Mouse (Mus musculus) left cerebral cortex, adult 18-20 months (tissue): Measurements from ENCODE around the gene Kcnj13. TPM values are rescaled to one million over a fixed set of nuclear protein-coding genes. Genes with fewer than 3 reads are reported as not detected.

Experiments used
- DNase-seq, 2 experiments: peaks; one replicate each; pipeline ENCODE4 v3.0.0; 2021 to 2022; ENCODE audit warnings: low spot score in 2 of 2, mixed read lengths in 1 of 2
- long read RNA-seq, 2 experiments: library from polyadenylated mRNA; stranded (forward); transcript quantifications; one replicate each; pipeline ENCODE4 v2.0.0; 2021
- total RNA-seq, 2 experiments: library from RNA; stranded (reverse); gene quantifications; 2 replicates each; pipeline ENCODE4 v1.2.3; 2021

Kcnj13 gene
- total RNA-seq, result 1 to 10 TPM; 3.1 to 4.5 TPM
- long read RNA-seq, experiment 1, transcript Kcnj13-201 (3 exons, 1,270 nt), result major isoform, 8 of 10 reads
- long read RNA-seq, experiment 1, partial matches to known transcripts, result 1 of 10 reads
- long read RNA-seq, experiment 1, other reads (novel, unspliced or antisense), result 1 of 10 reads
- long read RNA-seq, experiment 2, transcript Kcnj13-201 (3 exons, 1,270 nt), result major isoform, 6 of 9 reads
- long read RNA-seq, experiment 2, partial matches to known transcripts, result 2 of 9 reads
- long read RNA-seq, experiment 2, other reads (novel, unspliced or antisense), result 1 of 9 reads

DNA sequence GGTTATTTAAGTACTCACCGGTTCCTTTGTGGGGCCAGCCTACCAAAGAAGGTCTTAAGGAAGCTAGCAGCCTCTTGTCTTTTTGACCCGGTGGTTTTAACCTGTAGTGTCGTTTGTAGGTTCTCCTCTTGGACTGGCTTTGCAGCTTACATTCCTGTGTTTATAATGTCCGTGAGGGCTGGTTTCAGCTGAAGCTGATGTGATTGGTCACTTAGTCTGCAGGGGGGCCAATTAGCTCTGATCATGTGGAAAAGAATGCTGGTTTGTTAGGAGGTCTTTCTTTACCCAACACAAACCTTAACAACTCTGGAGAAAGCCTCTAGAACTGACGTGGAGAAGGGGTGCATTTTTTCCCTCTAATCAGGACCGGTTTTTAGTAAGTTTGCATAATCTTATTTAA lies at the start of gene Kcnj13:
Gene Kcnj13, minus strand, starts transcription at position 136 of the 400 bp plus-strand sequence.
- DNase-seq, result no peak

DNA sequence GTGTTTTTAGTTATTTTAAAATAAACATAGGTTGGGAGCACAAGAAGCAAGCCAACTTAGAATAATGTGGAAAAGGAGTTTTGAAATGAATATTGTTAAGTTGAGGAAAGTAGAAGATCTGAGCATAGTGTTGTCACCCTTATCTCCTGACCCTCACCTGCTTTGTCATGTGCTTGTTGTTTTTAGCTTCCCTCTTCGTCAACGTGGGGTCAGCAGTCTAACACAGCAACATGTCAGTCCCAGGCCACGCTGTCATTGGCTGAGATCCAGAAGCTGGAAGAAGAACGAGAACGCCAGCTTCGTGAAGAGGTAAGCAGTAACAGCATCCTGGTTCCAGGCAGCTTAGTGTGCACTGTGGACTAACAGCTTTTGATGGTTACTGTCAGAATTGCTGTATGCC lies 42.1 kb upstream of the Kcnj13 start:
- no peak for DNase-seq

DNA sequence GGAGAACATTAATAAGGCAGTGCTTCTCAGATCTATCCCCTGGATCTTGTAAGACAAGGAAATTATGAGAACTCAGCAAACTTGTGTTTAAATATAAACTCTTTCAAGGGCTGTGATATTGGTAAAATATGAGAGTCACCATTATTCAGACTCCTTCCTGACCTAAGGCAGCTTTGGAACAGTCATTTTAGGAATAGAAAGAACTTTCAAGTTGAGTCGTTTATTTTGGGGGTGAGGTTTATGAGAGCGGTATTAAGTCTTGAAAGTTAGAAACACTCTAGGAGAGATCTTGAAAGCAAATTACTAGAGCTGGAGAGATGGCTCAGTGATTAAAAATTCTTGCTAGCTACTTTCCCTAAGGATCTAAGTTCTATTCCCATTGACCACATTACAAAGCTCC lies 40.6 kb upstream of the Kcnj13 start:
- DNase-seq, result no peak

DNA sequence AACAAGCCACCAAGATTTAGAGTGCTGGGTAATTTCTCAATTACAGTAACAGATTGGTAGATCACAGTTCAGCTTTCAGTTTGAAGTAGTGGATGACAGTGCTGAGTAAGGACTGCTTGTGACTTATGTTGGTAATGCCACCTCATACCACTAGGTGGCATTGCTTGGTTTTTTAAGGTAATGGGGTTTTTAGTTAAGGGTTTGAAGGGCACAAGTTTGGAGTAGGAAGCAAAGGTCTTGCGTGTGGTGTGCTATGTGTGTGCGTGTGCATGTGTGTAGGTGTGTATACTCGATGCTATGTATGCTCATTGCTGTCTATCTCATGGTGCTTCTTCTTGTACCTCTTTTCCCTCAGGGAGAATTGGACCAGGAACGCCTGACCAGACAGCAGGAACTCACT lies 24.2 kb upstream of the Kcnj13 start:
- no peak for DNase-seq

DNA sequence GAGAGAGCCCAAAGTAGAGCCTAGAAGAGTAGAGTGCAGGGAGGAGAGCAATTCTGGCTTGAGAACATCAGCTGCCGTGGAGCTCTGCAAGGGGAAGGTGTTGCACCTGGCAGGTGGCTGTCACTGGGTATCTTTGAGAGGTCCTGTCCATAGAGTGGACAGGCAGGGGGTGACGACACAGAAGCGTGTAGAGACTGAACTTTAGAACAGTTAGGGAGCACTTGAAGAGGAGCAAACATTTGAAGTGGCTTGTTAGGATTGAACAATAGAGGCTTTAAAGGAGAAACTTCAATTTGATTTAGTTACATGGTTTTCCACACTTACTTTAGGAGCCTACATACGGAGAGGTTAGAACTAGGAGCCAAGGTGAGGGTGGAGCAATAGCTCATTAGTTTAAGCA lies 14.9 kb upstream of the Kcnj13 start:
- no peak for DNase-seq

DNA sequence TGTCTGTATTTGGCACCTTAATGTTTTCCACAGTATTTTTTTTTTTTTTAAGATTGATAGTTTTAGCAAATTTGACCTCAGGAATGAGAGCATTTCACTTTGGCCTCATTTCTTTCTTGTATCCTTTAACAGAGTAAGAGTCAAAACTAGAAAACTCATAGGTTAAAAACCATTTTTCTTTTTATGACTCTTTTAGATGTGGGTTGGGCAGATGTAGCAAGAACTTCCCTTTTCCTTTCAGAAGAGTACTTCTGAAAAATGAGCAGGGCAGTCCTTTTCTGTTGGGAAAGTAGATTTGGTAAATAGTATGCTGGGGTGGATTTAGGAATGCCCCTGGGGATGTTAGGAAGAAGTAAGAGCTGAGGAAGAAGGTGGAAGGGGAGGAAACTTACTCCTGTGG lies 11.5 kb upstream of the Kcnj13 start:
- DNase-seq, result no peak

DNA sequence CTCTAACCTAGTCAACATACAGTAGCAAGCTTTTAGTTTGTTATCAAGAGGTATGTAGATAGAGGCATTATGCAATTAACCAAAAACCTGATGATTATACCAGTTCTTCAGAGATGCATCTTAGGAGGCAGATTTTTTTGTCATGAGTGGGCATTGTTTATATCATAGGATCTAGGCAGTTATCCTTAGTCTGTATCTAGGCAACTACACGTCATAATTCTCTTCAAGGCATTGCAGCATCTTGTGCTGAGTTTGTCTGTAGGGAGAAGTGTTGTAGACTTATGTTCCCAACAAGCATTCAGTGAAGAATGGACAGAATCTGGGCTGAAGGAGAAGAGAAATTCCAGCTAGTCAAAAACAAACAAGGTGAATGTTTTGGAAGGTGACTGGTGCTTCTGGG lies 10.2 kb upstream of the Kcnj13 start:
- DNase-seq, result no peak

DNA sequence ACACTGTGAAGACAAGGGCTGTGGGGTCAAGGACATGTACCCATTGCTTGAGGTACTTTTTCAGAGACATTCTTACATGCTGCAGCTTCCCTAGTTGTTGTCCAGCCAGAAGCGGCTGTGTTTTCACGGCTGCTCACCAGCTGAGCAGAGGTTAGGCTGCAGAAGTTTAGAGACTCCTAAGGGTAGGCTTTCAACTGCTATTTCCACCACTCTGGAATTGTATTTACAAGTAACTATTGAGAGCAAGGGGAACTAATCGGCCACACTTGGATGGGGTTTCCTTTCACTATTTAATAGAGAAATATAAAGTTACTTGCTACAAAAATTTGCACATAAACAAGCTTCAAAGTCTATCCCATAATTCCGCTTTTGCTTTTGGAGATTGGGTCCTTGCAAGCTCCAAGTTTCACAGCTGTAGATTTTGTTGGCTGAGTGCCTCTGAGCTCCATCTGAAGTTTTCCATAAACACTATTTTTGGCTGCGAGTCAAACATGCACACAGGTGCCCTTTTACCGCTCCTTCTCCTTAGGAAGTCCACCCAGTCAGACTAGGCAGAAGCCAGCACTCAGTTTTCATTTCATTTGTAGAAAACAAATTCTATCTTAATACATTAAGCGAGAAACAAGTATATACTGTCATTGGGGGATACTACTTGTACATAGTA lies 2.5 kb upstream of the Kcnj13 start:
- DNase-seq, result no peak

DNA sequence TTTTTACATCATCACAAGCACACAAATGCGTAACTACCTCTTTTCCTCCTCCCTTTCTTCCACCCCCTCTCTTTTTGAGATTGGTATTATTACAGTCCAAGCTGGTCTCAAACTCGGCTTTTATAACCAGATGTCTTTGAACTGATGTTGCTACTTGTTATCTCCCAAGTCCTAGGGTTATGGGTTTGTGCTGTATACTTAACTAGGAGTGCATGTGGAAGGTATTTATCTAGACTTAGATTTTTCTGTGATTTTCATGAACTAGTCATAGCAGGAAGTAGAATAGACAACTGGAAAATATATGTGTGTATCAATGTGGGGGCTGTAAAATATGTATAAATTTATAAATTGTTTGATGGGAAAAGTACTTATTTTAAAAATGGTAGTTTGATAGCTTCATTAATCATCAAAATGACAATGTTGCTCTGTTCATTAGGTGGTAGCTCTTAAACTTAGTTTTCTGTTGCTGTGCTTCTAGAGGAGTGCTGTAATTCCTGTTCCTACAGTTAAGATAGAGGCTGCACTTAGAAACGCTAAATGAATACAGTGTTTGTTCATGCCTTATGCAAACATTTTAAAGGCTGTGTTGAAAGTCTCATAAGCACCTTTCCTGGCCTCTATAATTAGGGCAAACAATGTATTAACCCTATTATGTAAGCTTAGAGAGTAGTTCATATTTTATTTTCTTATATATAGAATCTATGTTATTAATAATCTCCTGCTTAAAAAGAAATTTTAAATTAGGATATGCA lies 909 bp downstream of the Kcnj13 start:
- DNase-seq, result no peak

DNA sequence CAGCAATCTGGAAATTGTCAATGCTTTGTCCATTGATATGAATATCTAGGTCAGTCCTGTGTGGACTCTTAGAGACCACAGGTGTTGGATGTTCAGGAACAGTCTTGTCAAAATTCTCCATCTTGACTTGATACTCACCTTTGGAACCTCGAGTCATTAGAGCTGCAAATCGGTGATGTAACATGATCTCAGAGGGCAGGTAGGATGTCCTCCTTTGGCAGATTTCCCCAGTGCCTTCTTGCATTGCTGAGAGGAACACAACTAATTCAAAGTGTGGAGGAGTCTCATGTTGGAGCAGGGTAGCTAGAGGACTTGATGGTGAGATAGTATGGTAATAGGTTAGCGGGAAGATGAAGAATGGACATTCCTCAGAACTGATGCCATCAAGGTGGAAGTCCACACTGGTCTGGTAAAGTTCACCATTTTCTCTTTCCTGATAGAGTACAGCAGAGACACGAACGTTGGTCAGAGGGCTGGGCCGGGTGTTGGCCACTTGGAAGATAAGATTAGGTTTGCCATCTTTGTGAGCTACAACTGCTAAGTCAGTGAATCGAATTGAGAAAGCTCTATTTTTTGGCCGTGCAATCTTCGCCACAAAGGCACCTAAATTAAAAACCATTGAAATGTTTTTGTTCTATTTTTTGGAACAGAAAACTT lies 8.0 kb downstream of the Kcnj13 start:
- no peak for DNase-seq

DNA sequence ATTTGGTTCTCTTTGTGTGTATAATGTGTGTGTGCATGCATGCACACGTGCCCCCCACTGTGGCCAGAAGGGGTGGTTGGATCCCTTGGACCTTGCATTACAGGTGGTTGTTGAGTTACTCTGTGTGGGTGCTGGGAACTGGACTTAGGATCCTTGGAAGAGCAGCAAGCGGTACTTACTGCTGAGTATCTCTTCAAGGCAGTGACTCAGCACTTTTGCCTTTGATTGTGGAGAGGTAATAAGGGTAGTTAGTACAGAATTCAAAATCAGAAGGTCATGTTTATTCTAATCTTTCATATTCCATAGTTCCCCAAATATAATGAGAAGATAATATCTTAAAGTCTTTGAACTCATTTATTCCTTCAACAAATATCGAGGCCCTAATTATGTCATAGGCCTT lies 13.4 kb downstream of the Kcnj13 start:
- DNase-seq, result no peak

DNA sequence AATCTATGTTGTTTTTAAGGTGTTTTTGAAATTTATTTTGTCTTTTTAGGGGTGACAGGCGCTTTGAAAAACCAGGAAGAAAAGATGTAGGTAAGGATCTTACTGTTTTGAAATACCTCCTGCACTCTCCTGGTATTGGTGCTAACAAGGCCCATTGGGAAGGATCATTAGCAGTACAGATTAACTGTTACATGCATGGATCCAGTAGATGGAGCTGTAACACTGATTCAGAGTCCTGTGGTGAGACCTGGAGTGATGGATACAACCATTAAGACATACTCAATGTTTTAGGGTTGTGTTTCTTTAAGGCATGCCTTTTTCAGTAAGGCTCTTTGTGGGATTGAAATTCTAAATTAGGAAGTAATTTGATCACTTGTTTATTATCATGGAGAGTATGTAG lies 14.6 kb downstream of the Kcnj13 start:
- DNase-seq, result no peak

DNA sequence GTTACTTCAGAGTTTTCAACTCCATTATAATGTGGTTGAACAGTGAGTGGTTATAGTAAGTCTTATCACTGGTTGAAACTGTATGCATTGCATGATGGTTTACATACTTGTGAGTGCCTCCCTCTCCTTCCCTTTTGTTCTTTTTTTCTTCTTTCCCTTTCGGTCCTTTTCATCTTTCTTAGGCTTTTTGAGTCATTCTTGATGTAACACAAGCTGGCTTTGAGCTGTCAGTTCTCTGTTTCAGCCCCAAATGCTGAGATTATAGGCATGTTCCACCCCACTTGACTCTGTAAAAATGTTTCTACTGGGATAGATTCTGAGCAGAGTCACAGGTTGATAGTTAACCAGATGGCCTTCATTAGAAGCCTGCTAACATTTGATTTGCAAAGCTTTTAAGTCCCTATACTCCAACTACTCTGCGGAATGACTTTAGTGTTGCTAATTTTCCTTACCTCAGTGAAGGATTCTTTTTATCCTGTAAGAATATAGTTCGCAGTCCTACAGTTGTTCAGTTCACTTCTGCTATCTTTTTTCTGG lies 16.4 kb downstream of the Kcnj13 start:
- DNase-seq, result no peak

DNA sequence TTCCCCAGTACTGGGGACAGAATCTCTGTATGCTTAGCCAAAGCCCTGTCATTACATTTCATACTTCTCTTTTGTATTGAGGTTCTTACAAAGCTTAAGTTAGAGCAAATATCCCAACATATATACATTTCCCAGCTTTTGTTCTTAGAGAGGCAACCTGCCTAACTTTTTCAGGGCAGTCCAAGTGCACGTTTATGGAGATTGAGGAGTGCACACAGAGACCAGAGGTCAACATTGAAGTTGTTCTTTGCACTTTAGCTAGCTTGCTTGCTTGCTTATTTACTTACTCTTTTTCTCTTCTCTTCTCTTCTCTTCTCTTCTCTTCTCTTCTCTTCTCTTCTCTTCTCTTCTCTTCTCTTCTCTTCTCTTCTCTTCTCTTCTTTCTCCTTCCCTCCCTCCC lies 34.3 kb downstream of the Kcnj13 start:
- DNase-seq, result no peak

DNA sequence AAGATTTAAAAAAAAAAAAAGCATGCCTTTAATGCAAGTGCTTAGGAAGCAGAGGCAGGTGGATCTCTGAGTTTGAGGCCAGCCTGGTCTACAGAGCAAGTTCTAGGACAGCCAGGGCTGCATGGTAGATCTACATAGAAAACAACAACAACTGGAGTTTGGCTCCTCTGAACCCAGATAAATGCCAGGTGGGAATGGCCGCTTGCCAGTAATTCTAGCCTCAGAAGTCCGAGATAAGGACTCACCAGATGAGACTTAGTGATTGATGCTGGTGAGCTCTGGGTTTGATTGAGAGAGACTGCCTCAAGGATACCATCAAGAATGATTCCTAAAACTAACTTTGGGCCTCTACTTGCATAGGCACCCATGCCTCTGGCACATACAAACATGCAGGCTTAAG lies 44.0 kb downstream of the Kcnj13 start:
- DNase-seq, result no peak

Other genes with a start within 250 kb of the Kcnj13 start
- 10 to 100 TPM; 11.1 to 13.4 TPM for gene Ecel1, start 238.2 kb downstream of the Kcnj13 start, total RNA-seq
- 1 to 10 TPM in 1 of 2 experiments, under 1 TPM in 1; 0.61 to 2.1 TPM for gene Prss56, start 211.4 kb downstream of the Kcnj13 start, total RNA-seq
- not detected for gene Chrnd, start 204.1 kb downstream of the Kcnj13 start, total RNA-seq
- not detected for gene Chrng, start 190.1 kb downstream of the Kcnj13 start, total RNA-seq
- 10 to 100 TPM; 57.5 to 58.6 TPM for gene Eif4e2, start 180.8 kb downstream of the Kcnj13 start, total RNA-seq
- 10 to 100 TPM; 12.6 to 14.7 TPM for gene Efhd1, start 130.4 kb downstream of the Kcnj13 start, total RNA-seq
- 100 to 1,000 TPM; 133 to 144 TPM for gene Gigyf2, start 67.7 kb downstream of the Kcnj13 start, total RNA-seq
- under 1 TPM in 1 of 2 experiments, not detected in 1; 0.82 TPM for gene Snorc, start 75.5 kb upstream of the Kcnj13 start, total RNA-seq
- gene Neu2, start 115.2 kb upstream of the Kcnj13 start, total RNA-seq, result 1 to 10 TPM; 6.3 to 7.1 TPM
- 100 to 1,000 TPM; 357 to 374 TPM for gene Ngef, start 179.1 kb upstream of the Kcnj13 start, total RNA-seq
- 10 to 100 TPM; 14.9 to 15.3 TPM for gene Inpp5d, start 225.6 kb upstream of the Kcnj13 start, total RNA-seq